Mouse (Mus musculus): ENCODE results near the gene Cyp2b10.

Cyp2b10 gene

DNA sequence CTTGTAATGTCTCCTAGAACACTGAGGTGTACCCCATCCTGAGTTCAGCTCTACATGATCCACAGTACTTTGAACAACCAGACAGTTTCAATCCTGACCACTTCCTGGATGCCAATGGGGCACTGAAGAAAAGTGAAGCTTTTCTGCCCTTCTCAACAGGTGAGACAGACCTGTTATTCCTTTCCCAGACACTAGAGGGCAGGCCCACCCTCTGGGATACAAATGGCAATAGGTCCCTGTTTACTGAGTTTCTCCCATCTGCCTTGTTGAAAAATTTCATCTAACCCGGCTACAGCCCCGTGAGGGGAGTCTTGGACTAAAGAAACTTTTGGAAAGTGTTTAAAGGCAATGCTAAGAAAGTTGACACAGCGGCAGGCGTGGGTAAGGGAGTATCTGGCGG, 19.9 kb downstream of the Cyp2b10 start:
- peak; percentile 20 for DNase-seq

DNA sequence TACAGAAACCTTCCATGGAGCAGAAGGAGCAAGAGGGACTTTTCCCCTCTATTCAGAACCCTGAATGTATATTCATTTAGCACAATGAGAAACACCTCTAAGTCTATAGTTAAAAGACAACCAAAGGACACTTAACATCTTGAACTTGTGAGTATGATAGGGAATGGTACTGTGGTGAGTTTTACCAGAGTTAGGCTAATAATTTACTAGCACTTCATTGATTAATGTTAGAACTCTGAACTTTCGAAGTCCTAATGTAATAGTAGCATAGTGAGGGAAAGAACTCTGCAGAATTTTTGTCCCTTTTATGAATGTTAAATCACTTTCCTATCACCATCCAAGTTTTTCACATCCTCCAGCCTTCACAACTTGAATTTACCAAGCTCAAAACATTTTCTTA, 22.0 kb downstream of the Cyp2b10 start:
- no peak for DNase-seq

- peak; percentile 37 for DNase-seq
Measured at GRCm38 (mm10) chr7:25945274-25945673, 47.9 kb downstream of the Cyp2b10 start.

Data from lung, postnatal 36 days (tissue).